Mouse (Mus musculus) gonadal fat pad, adult 2 months (tissue): Measurements from ENCODE around the gene Asns. TPM values are rescaled to one million over a fixed set of nuclear protein-coding genes. Genes with fewer than 3 reads are reported as not detected.
"Not testable (repeated sequence)": the region's sequence is repeated elsewhere in the genome, so short reads cannot be mapped to it uniquely, and the experiment has no call there.

Experiments
- DNase-seq: peaks from one replicate; pipeline ENCODE4 v3.0.0-alpha.2; 2012; ENCODE audit warnings: low read depth
- polyA plus RNA-seq: library from polyadenylated mRNA; depleted of rRNA; stranded (reverse); fragments of >200 nt; gene quantifications from 2 replicates; pipeline ENCODE4 v1.2.3, GENCODE M21; 2012; rRNA removed

Gene Asns
- polyA plus RNA-seq, 1 experiment: 32.4 TPM

GRCm38 (mm10) chr6:7676194-7676901, 16.7 kb downstream of the Asns start:
- no peak for DNase-seq

GRCm38 (mm10) chr6:7672438-7673253, 20.4 kb downstream of the Asns start:
- no peak for DNase-seq

- no peak for DNase-seq
Measured at GRCm38 (mm10) chr6:7671429-7671828, 21.6 kb downstream of the Asns start.

GRCm38 (mm10) chr6:7670588-7670987, 22.5 kb downstream of the Asns start:
- no peak for DNase-seq

- DNase-seq: no peak
Measured at GRCm38 (mm10) chr6:7669721-7670120, 23.3 kb downstream of the Asns start.

GRCm38 (mm10) chr6:7668332-7668731, 24.7 kb downstream of the Asns start:
- no peak for DNase-seq

- not testable (repeated sequence) for DNase-seq
Measured at GRCm38 (mm10) chr6:7665902-7666301, 27.2 kb downstream of the Asns start.

DNA sequence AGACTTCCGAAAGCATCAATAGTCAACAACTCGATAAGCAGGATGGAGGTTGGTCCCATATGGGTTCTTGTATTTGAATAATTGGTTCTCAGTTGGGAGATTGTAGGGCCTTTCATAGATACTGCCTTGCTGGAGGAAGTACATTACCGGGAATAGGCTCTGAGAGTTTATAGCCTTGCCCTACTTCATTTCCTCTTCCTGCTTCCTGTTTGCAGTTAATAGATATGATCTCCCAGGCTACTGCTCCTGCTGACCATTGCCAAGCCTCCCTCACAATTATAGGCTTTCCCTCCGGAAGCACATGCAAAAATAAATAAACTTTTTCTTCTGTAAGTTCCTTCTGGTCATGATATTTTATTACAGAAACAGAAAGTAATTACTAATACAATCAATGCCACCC, 31.6 kb downstream of the Asns start:
- DNase-seq: no peak

- DNase-seq: no peak
Measured at GRCm38 (mm10) chr6:7660377-7661080, 32.5 kb downstream of the Asns start.

DNA sequence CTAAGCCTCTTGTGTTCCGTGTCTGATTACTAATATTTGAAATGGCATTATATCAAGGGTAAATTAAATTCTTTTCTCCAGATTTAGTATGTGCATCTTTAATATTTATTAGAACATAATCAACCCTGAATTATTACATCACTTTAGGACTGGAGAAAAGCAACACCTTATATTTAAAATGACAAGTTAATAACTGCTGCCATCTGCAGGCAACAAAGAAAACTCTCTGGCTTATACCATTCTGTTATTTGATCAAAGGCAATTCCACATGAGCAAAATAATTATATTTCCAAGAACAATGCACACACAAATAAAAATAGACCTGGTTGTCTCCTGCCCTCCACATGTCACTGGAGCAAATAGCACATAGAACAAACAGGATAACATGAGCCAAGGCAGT, 36.5 kb downstream of the Asns start:
- DNase-seq: no peak

DNA sequence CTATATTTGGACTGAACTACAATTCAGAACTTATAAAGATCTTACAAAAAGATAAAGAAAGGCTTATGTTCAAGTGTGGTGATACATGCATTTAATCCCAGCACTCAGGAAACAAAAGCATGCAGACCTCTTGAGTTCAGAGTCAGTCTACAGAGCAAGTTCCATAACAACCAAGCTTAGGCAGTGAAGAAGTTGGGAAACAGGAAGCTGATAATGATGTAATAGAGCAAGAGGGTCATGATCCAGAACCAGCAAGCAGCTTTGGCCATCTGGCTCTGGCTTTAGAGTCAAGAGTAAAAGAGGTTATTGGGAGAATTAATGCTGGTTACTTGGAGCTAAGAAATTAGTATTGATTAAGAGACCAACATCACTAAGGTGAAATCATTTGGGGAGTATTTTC, 44.6 kb downstream of the Asns start:
- DNase-seq: no peak

Other genes starting within 250 kb of the Asns start
- gene Tac1, start 138.4 kb downstream of the Asns start, polyA plus RNA-seq: 0.15 and 0.32 TPM in 2 replicates
- gene C1galt1, start 151.6 kb upstream of the Asns start, polyA plus RNA-seq: 5.8 and 6.5 TPM in 2 replicates